Mouse (Mus musculus) T-helper 2 cell (primary cell): ENCODE results near the gene Dennd5a.

Experiments used
- in situ Hi-C: fragments of 300-600 bp; cut with MboI, MseI; formaldehyde crosslinking; loops from one replicate; pipeline ENCODE4 v1.15.1; 2025; ENCODE audit warnings: high pct_unique_total_duplicates

Dennd5a gene

GRCm38 (mm10) chr7:109889300-109889699 lies 71.0 kb downstream of the Dennd5a start:
- in situ Hi-C loops = no loop called here

DNA sequence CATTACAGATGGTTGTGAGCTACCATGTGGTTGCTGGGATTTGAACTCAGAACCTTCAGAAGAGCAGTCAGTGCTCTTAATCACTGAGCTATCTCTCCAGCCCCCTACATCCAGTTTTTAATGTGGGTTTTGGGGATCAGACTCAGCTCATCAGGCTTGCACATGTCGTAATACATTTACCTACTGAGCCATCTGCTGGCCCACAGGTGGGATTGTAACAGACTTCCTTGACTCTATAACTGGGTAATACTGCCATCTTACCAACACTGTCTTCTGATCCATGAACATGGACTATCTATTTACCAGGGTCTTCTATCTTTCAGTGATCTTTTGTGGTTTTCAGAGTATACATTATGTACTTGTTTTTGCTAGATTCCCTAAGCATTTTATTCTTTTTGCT lies 74.0 kb downstream of the Dennd5a start:
- in situ Hi-C loops = no loop called here

GRCm38 (mm10) chr7:109882574-109882973 lies 77.7 kb downstream of the Dennd5a start:
- in situ Hi-C loops = no loop called here

DNA sequence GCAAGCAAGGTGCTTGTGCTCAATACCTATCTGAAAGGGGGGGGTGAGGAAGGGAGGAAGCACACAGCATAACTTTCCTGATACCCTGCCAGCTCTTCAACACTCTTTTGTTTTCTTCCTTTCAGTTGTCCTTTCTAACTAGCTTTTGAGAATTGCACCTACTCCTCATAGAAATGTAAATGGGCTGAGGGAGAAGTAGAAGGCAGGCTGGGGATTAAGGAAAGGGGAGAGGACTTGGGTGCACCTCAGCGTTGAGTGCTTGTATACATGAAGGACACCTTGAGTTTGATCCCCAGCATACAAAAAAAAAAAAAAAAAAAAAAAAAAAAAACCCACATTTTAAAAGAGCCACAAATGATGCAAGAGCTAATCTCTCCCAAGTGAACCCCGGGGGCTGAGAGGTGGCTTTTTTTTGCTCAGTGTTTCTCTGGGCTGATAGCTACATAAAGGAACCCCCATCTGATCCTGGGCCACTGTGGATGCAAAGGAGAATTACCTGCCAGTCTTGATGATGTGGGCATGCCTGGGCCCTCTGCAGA lies 78.6 kb downstream of the Dennd5a start:
- in situ Hi-C loops = no loop called here

DNA sequence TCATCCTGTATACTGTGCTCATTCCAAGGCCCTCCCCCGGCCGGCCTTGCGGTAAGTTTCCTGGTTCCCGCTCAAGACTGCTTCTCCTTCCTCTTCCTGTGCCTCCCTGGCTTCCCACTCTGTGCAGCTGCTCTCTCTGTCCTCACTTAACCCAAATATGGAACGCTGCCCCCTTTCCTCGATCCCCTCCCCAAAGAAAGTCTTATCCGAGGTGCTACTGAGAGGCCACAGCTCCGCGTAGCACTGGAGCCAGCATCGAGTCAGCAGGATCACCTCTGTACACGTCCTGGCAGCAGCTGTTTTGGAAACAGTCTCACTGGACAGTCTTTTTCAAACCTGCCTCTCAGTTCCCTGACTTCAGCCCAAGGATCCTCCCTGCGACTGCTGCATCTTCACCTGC lies 81.1 kb downstream of the Dennd5a start:
- in situ Hi-C loops = no loop called here

DNA sequence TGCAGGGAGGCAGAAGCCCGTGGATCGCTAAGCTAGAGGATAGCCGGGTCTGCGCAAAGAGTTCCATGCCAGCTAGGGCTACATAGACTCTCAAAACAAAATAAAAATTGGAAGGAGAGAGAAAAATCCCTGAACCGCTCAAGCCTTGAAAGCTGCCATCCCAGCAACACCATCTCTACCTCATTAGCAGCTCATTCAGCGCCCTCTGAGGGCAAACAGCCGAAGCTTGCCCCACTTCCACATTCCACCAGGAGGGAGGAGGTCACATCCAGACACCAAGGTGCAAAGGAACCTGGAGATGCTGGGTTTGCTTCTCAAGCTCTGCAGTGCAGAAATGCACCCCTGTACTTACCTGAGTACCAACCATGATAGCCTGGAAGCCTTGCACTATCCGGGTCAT lies 84.2 kb downstream of the Dennd5a start:
- in situ Hi-C loops = no loop called here

DNA sequence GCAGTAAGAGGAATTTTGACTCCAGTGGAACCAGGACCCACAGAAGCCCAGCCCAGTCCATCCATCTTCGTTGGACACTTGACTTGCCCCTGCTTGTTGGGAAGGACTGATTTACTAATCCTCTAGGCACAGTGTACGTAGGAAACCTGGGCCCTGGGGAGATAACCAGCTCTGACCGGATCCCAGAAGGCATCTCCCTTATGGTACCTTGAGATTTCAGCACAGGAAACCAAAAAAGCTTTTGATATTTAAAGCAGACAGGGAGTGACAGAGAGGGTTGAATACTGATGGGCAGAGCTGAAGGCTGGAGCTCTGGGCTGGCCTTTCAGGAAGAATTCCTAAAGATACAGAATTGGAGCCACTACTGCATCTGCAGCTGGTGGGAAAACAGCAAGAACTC lies 84.7 kb downstream of the Dennd5a start:
- in situ Hi-C loops = no loop called here

DNA sequence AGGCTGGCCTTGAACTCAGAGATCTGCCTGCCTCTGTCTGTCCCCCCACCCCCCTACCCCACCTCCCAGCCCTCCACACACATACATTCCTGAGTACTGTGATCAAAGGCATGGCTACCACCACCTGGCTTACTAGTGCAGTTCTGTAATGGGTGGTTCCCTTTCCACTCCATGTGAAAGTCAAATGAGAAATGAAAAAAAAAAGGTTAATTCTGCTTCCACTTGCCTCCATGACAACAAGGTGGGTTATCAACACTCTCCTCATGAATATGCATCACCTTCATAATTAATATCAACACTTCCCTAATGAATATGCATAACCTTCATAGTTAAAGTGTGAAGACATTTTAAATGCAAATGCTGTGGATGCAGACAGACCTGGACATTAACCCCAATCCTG lies 85.2 kb downstream of the Dennd5a start:
- in situ Hi-C loops = no loop called here

- in situ Hi-C loops = no loop called here
Measured at GRCm38 (mm10) chr7:109873170-109873569, 87.1 kb downstream of the Dennd5a start.

- in situ Hi-C loops = no loop called here
Measured at GRCm38 (mm10) chr7:109871232-109871631, 89.0 kb downstream of the Dennd5a start.

DNA sequence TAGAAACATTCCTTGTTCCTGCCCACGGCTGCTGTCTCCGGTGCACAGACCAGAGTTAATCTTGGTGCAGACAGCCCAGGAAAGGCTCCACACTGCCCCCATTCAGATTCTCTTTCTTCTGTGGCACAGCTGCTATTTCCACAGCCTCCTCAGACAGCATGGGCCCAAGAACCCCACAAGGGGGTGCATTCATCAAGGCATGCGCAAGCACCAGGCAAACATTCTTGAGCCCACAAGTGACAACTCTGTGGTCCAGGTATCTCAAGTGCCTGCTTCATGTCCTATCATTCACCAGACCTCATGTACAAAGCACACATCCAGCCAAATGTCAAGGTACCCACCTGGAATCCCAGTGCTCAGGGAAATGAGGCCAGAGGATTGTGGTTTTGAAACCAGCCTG lies 91.8 kb downstream of the Dennd5a start:
- in situ Hi-C loops = no loop called here

DNA sequence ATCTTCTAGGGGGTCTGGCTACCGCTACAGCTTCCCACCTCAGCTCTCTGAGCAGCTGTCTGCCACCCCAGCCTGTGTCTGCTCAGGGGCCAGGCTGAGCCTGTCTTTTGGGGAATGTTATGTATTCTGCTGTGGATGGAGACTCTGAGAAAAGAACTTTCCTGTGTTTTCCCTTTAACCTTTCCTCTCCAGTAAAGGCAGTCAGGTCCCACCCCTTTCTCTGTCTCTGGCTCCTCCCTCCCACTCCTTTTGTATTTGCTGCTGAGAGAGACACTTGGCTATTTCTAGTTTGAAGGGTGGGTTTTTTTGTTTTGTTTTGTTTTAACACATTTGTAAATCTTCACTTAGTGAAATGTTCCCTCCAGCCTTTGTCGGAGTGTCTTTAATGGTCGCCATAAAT lies 93.6 kb downstream of the Dennd5a start:
- in situ Hi-C loops = no loop called here

GRCm38 (mm10) chr7:109865370-109866229 lies 94.7 kb downstream of the Dennd5a start, which contains the start of gene Scube2:
Gene Scube2 (minus strand): TSS chr7:109865679.
- in situ Hi-C loops = no loop called here

- in situ Hi-C loops = no loop called here
Measured at GRCm38 (mm10) chr7:109863561-109863960, 96.7 kb downstream of the Dennd5a start.

- in situ Hi-C loops = no loop called here
Measured at GRCm38 (mm10) chr7:109860162-109860561, 100.1 kb downstream of the Dennd5a start.

DNA sequence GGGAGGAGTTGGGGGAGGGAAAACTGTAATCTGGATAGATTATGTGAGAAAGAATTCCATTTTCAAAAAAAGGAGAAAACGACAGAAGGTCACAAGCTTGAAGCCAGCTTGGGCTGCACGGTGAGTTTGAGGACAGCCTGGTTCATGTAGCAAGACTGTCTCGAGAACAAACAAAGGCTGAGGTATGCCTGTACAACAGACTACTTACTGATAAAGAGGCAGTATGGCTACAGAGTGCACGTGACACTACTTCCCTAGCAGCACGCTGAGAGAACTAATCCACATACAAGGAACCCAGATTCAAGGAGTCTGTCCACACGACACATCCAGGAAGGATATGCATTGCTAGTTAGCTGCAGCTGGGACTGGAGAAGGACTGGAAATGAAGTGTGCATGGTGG lies 100.9 kb downstream of the Dennd5a start:
- in situ Hi-C loops = no loop called here

DNA sequence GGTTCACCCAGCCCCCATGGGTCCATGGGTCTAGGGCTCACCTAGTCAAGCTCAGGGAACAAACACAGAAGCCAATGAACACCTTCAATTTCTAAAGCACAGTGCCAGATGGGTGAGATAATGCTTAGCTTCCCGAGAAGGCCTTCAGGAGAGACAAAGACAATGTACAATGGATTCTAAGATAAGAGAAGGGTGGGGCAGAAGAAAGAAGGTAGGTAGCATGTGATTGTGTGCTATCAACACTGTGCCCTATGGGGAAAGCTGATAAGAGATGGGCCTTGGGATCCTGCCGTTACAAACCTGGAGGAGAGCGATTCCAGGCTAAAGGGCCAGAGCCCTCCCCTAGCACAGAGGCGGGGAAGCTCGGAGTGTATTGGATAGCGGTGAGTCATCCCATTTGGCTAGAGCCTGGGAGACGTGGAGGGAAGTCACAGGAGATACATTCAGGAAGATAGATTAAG lies 107.5 kb downstream of the Dennd5a start:
- in situ Hi-C loops = no loop called here

- in situ Hi-C loops = no loop called here
Measured at GRCm38 (mm10) chr7:109852017-109852416, 108.3 kb downstream of the Dennd5a start.

DNA sequence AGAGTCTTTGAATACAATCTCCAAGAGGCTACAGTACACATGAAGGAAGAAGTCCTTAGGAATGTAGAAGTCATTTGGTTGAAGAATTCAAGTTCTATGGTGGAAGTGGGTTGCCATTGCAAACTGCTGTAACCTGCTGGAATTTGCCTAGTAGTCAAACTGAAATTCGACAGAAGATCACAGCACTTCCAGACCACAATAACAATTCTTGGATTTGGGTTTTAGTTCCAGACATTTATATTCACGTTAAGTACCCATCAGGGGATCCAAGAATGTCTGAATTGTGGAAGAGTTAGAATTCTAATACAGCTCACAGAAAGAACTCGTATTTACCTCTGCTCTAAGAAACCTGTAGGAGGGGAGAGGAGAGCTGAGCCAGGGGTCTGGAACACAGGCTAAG lies 109.7 kb downstream of the Dennd5a start:
- in situ Hi-C loops = no loop called here

GRCm38 (mm10) chr7:109849750-109850434 lies 110.4 kb downstream of the Dennd5a start:
- in situ Hi-C loops = no loop called here

DNA sequence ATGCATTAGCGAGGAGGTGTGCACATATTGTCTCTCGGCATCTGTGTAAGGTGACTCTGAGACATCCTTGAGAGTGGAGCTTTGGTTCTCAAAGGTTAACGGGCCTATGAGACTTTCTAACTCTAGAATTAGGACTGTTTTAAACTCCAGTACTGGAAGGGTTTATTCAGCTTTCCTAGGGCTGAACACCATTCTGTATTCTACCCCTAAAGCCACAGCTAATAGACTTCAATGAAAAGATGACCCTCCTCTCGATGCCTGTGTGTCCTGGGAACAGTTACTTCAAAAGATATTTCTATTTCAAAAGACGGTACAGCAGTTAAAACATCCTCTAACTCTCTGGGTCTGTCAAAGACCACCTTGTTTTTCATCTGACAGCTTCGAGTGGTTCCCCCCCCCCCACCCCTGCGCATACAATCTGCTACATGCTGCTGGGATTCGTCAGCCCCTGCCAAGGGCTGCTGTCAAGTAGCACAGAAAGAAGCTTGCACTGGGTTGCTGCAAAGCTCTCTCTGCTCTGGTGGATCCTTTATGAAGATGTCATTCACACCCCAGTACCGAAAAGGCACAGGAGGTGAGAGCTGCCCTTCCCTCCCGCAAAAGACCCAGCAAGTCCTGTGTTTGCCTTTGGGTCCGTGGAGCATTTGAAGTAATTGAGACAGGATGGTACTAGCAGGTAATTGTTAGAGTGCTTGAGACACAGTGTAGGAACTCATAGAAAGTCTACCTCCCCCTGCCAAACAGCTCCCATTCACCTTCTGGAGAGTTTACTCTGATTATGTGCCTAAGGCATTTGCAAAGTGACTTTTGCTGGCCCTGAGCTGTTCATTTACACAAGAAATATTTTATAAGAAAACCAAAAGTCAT lies 111.2 kb downstream of the Dennd5a start:
- in situ Hi-C loops = no loop called here

DNA sequence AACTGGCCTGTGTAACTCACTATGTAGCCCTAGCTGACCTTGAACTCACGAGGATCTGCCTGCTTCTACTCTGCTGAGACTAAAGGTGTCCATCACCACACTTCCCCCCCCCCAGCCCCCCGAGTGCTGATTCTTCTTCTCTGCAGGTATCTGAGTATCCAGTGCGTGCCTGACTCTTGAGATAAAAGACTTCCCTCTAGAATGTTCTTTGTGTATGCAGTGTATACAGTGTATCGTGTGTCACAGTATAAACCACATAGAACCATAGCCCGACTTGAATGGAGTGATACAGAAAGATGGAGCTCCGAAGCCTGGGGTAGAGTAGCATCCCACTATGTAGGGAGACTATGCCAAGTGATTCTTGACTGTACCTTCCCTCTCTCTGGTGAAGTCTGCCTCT lies 116.2 kb downstream of the Dennd5a start:
- in situ Hi-C loops = no loop called here
